Mouse (Mus musculus) limb, embryonic 11.5 days (tissue): ENCODE results near the gene Gmppb. TPM values are rescaled to one million over a fixed set of nuclear protein-coding genes. Genes with fewer than 3 reads are reported as not detected.

ENCODE experiments used
- ATAC-seq: fragments of 200-750 bp; cut with Nextera tagmentation; 2 replicates; pipeline ENCODE4 v1.8.0; 2017; ENCODE audit warnings: low read depth; ENCODE audit not compliant: insufficient number of reproducible peaks, low FRiP score, low TSS enrichment
- DNase-seq: peaks from one replicate; pipeline ENCODE4 v3.0.0-alpha.2; 2015; ENCODE audit warnings: low spot score
- H3K27ac ChIP-seq: fragments of 300-500 bp; sonication (generic); replicated peaks from 2 replicates; pipeline ENCODE4 v1.5.1; 2014; ENCODE audit warnings: low read depth, mild to moderate bottlenecking, low read length
- H3K27me3 ChIP-seq: fragments of 300-500 bp; sonication (generic); 2 replicates; pipeline ENCODE4 v1.6.1; 2014; ENCODE audit warnings: mild to moderate bottlenecking, low read length, mixed read lengths; ENCODE audit not compliant: control insufficient read depth, insufficient read depth
- H3K36me3 ChIP-seq: fragments of 300-500 bp; sonication (generic); 2 replicates; pipeline ENCODE4 v1.6.1; 2014; ENCODE audit warnings: mild to moderate bottlenecking, low read length, moderate library complexity, mixed read lengths; ENCODE audit not compliant: control insufficient read depth, insufficient read depth
- H3K4me1 ChIP-seq: fragments of 300-500 bp; sonication (generic); 2 replicates; pipeline ENCODE4 v1.6.1; 2014; ENCODE audit warnings: low read length, mixed read lengths; ENCODE audit not compliant: control insufficient read depth, insufficient read depth
- H3K4me2 ChIP-seq: fragments of 300-500 bp; sonication (generic); 2 replicates; pipeline ENCODE4 v1.6.1; 2014; ENCODE audit warnings: low read depth, mild to moderate bottlenecking, moderate library complexity; ENCODE audit not compliant: severe bottlenecking
- H3K4me3 ChIP-seq: fragments of 300-500 bp; sonication (generic); 2 replicates; pipeline ENCODE4 v1.5.1; 2014; ENCODE audit warnings: low read depth, low read length
- H3K9ac ChIP-seq: fragments of 300-500 bp; sonication (generic); 2 replicates; pipeline ENCODE4 v1.6.1; 2014; ENCODE audit warnings: mild to moderate bottlenecking, low read length
- H3K9me3 ChIP-seq: fragments of 300-500 bp; sonication (generic); 2 replicates; pipeline ENCODE4 v1.6.1; 2016; ENCODE audit warnings: low read length; ENCODE audit not compliant: control insufficient read depth
- WGBS: fragments of 180-500 bp; shearing (Covaris S2); extraction: QIAGEN DNeasy Blood & Tissue Kit; methylation state at CpG from one replicate; pipeline ENCODE4 v1.1.7; 2014; 5-methylcytosine and 5-hydroxymethylcytosine counted together
- microRNA-seq: library from miRNA; unstranded; fragments of <30 nt; microRNA quantifications from one replicate; pipeline ENCODE4, GENCODE M21; 2016
- polyA plus RNA-seq: library from polyadenylated mRNA; unstranded; fragments of >200 nt; fragmentation: Nextera tagmentation; extraction: Ambion mirVana; gene quantifications from 2 replicates; pipeline ENCODE4 v1.2.1, GENCODE M21; 2014

Gmppb gene
- polyA plus RNA-seq, 1 experiment from 2014 or later: 20.6 TPM

- Histone ChIP-seq H3K4me3 (peak within 1 kb of the TSS; percentile 88), H3K27ac (peak within 1 kb of the TSS; percentile 82), H3K4me2 (peak within 1 kb of the TSS; percentile 93), H3K9me3 (no peaks in the 10 kb centered on the region), H3K4me1 (peaks cover 9% of the 10 kb centered on the region), H3K27me3 (no peaks in the 10 kb centered on the region), H3K36me3 (peaks cover 9% of the 10 kb centered on the region), H3K9ac (peak within 1 kb of the TSS; percentile 85)
- DNase-seq (peak; percentile 97), ATAC-seq (peak; percentile 92)
- under 1% methylated on average over 52 of the region's 52 CpGs for WGBS
Observed at GRCm38 (mm10) chr9:108094184-108094941, 45.3 kb downstream of the Gmppb start, which contains the start of gene Apeh. Gene Apeh, minus strand, starts transcription at chr9:108094606.

- Histone ChIP-seq H3K27ac (0 out of 2 replicates have a peak overlapping the region, but pooled peaks have one; percentile 36), H3K36me3 (peaks cover 7% of the 10 kb centered on the region), H3K4me1 (peaks cover 9% of the 10 kb centered on the region), H3K4me2 (peak overlapping the region; percentile 93), H3K9me3 (no peaks in the 10 kb centered on the region), H3K4me3 (peak overlapping the region; percentile 88), H3K27me3 (no peaks in the 10 kb centered on the region), H3K9ac (peak overlapping the region; percentile 55)
- under 1% methylated on average over 16 of the region's 16 CpGs for whole genome bisulfite sequencing
- ATAC-seq: peak; percentile 19
- peak; percentile 38 for DNase-seq
Observed at GRCm38 (mm10) chr9:108094998-108095411, 46.0 kb downstream of the Gmppb start.

GRCm38 (mm10) chr9:108095518-108095917 is 46.5 kb downstream of the Gmppb start:
- H3K4me2 ChIP-seq: peak overlapping the region; percentile 93
- WGBS: 11% methylated on average over 3 of the region's 3 CpGs
- no peaks in the 10 kb centered on the region for H3K27me3 ChIP-seq
- no peak for ATAC-seq
- H3K9me3 ChIP-seq: no peaks in the 10 kb centered on the region
- peaks cover 9% of the 10 kb centered on the region for H3K4me1 ChIP-seq
- H3K36me3 ChIP-seq: peaks cover 3% of the 10 kb centered on the region
- H3K27ac ChIP-seq: no peak overlapping the region
- peak; percentile 79 for DNase-seq
- peak overlapping the region; percentile 88; the same call in 1 of the 2 replicates for H3K4me3 ChIP-seq
- H3K9ac ChIP-seq: no peak overlapping the region

GRCm38 (mm10) chr9:108095949-108096712 is 47.1 kb downstream of the Gmppb start:
- WGBS: 65% methylated on average over 10 of the region's 10 CpGs
- H3K36me3 ChIP-seq: peaks cover 3% of the 10 kb centered on the region
- no peak overlapping the region for H3K9ac ChIP-seq
- peaks cover 9% of the 10 kb centered on the region for H3K4me1 ChIP-seq
- DNase-seq: no peak
- peak overlapping the region; percentile 93; the same call in 1 of the 2 replicates for H3K4me2 ChIP-seq
- no peaks in the 10 kb centered on the region for H3K9me3 ChIP-seq
- H3K27ac ChIP-seq: no peak overlapping the region
- no peak for ATAC-seq
- H3K4me3 ChIP-seq: no peak overlapping the region
- no peaks in the 10 kb centered on the region for H3K27me3 ChIP-seq

- H3K4me1 ChIP-seq: peaks cover 7% of the 10 kb centered on the region
- H3K4me3 ChIP-seq: no peak overlapping the region
- 93% methylated on average over 8 of the region's 8 CpGs for WGBS
- ATAC-seq (no peak), DNase-seq (no peak)
- H3K27ac ChIP-seq: no peak overlapping the region
- H3K9me3 ChIP-seq: no peaks in the 10 kb centered on the region
- H3K27me3 ChIP-seq: no peaks in the 10 kb centered on the region
- no peaks in the 10 kb centered on the region for H3K36me3 ChIP-seq
- no peak overlapping the region for H3K9ac ChIP-seq
- H3K4me2 ChIP-seq: no peak overlapping the region
Observed at GRCm38 (mm10) chr9:108099619-108100018, 50.6 kb downstream of the Gmppb start.

Small RNAs within 50 kb of the gene (microRNA-seq; reads per million reads assigned to microRNA genes)
- not detected for gene Mir7088

Other genes starting within 250 kb of the Gmppb start
- 91.1 and 103 TPM in 2 replicates for gene Rbm6, start 176.0 kb upstream of the Gmppb start, polyA plus RNA-seq
- 12.4 and 12.6 TPM in 2 replicates for gene Mon1a, start 161.1 kb upstream of the Gmppb start, polyA plus RNA-seq
- 0.35 and 0.36 TPM in 2 replicates for gene Mst1r, start 142.4 kb upstream of the Gmppb start, polyA plus RNA-seq
- not detected in 2 replicates for gene Actl11, start 120.8 kb upstream of the Gmppb start, polyA plus RNA-seq
- 4.4 and 4.6 TPM in 2 replicates for gene Camkv, start 113.6 kb upstream of the Gmppb start, polyA plus RNA-seq
- gene Traip, start 99.1 kb upstream of the Gmppb start, polyA plus RNA-seq: 40.4 and 41.4 TPM in 2 replicates
- gene Uba7, start 73.7 kb upstream of the Gmppb start, polyA plus RNA-seq: 20.1 and 23.4 TPM in 2 replicates
- 7.3 and 7.9 TPM in 2 replicates for gene Gm20661, start 66.2 kb upstream of the Gmppb start, polyA plus RNA-seq
- gene Inka1, start 63.4 kb upstream of the Gmppb start, polyA plus RNA-seq: 165 and 174 TPM in 2 replicates
- gene Cdhr4, start 56.7 kb upstream of the Gmppb start, polyA plus RNA-seq: 16.8 and 19.7 TPM in 2 replicates
- gene Gm20662, start 52.9 kb upstream of the Gmppb start, polyA plus RNA-seq: 0.87 and 0.96 TPM in 2 replicates
- gene Ip6k1, start 46.7 kb upstream of the Gmppb start, polyA plus RNA-seq: 30.5 and 33.0 TPM in 2 replicates
- gene Amigo3, start 3.9 kb downstream of the Gmppb start, polyA plus RNA-seq: 1.7 and 1.9 TPM in 2 replicates
- gene Mst1, start 31.2 kb downstream of the Gmppb start, polyA plus RNA-seq: 0.37 and 1.3 TPM in 2 replicates
- 26.4 and 29.9 TPM in 2 replicates for gene Rnf123, start 34.1 kb downstream of the Gmppb start, polyA plus RNA-seq
- 56.3 and 63.4 TPM in 2 replicates for gene Apeh, start 45.4 kb downstream of the Gmppb start, polyA plus RNA-seq
- gene Bsn, start 141.1 kb downstream of the Gmppb start, polyA plus RNA-seq: 1.3 and 1.5 TPM in 2 replicates
- gene Dag1, start 214.7 kb downstream of the Gmppb start, polyA plus RNA-seq: 46.8 and 52.2 TPM in 2 replicates
- gene Nicn1, start 241.2 kb downstream of the Gmppb start, polyA plus RNA-seq: 36.7 and 49.1 TPM in 2 replicates
- gene Amt, start 247.6 kb downstream of the Gmppb start, polyA plus RNA-seq: 15.9 and 20.5 TPM in 2 replicates